Mouse (Mus musculus): ENCODE data around the gene Myocos.
A peak's percentile ranks its signal among the peaks of the same experiment; 100 is the strongest.
"Not testable (repeated sequence)": the region's sequence is repeated elsewhere in the genome, so short reads cannot be mapped to it uniquely, and the experiment has no call there.

Gene Myocos

DNA sequence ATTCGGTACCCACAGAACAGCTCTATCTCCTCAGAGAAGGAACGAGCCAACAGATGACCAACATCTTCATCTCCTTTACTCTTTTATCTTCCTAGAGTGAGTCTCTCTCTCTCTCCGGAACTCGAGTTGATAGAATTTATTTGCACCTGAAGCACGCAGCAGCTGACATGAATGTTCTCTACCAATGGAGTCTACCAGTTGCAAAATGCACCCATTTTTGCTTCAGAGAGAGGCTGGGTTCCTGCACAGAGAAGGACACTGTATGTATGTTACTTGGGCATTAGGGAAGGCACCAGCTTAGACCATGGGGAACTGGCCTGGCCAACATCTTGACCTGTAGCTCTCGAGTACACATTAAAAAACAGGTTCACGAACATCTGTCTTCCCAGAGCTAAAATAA lies at the start of gene Myocos:
Myocos (minus strand) TSS at position 101 of the 400 bp plus-strand sequence.
- DNase-seq (ENCODE audit: low read depth, low spot score): no peak

DNA sequence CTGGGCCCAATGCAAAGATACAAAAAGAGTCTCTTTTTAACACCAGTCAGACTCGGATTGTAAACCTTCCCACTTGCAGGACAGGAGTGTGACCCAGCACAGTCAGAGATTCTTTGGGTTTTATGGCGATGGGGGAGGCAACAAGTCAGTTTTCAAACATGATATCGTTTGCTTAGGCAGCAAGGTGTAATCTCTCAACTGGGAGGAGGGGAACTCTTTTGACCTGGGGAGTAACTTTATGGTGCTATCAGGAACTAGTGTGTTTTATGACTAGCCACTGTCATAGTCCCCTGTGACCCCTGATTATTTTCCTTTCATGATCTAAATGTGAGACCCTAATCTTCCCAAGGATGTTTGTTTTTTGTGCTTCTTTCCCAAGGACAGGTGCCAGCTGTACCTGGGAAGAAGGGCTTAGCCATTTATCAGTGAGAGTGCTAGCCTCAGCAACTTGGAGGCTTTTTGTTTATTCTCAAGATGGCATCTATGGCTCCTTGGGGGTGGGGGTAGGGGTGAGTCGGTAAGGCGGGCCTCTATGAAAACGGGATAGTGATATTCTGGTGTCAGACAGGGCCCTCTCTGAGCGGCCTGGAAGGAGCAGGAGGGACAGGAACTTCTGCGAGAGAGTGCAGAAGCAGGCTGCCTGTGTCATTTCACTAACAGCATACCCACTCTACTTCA lies 42.5 kb upstream of the Myocos start:
- no peak for DNase-seq (ENCODE audit: low read depth, low spot score)

DNA sequence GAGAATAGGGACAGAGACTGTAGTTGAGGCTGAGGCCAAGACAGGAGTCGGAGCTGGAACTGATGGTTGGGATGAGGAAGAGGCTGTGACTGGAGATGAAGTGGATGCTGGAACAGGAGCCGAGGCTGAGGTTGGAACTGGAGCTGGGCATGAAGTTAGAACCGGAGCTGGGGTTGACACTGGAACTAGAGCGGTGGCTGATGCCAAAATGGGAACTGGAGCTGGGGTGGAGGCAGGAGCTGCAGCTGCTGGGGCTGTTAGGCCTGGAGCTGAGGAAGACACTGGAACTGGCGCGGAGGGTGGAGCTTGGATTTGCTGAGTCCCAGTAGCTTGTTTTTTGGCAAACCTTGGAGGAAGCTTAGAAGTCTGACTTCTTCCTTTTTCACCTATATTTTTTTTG lies 39.8 kb upstream of the Myocos start:
- DNase-seq (ENCODE audit: low read depth, low spot score): peak; percentile 6

DNA sequence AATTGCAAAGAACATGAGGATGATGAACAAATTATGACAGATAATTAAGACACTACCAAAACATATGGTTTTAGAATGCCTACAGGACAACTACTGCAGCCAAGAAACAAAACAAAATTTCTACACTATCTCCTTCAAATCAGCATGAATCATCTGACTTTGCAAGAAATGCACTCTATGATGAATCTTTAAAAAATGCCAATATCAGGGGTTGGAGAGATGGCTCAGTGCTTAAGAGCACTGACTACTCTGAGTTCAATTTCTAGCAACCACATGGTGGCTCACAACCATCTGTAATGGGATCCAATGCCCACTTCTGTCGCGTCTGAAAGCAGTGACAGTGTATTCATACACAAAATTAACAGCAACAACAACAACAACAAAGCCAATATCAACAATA lies 35.7 kb upstream of the Myocos start:
- no peak for DNase-seq (ENCODE audit: low read depth, low spot score)

DNA sequence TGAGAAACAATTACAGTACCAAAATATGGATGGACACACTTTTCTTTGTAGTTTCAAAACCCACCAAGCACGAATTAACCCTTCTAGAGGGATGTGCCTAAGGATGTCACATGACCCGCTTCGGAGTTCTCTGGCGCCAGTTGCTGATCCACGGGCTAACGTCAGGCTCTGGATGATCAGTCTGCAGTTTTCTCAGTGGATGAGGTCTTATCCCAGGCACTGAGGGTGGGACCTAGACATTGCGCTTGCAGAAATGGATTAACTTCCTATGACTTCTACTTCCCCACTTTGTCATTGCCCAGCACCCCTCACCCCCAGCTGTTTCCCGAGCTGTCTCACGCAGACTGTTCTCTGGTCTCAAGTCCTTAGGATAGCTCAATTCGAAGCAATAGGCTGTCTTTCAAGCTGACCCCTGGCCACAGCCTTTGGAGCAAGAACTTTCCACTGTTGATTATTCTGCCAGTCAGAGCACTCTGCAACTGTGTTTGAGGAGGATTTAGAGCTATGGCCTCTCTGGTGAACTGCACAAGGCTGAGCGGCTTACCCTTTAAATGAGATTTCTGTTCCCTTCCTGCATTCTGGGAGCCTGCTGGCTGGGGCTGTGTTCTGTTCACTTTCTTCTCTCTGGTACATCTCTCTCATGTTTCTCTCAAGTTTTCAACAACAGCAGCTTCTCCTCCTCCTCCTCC lies 7.6 kb upstream of the Myocos start:
- no peak for DNase-seq (ENCODE audit: low read depth, low spot score)

DNA sequence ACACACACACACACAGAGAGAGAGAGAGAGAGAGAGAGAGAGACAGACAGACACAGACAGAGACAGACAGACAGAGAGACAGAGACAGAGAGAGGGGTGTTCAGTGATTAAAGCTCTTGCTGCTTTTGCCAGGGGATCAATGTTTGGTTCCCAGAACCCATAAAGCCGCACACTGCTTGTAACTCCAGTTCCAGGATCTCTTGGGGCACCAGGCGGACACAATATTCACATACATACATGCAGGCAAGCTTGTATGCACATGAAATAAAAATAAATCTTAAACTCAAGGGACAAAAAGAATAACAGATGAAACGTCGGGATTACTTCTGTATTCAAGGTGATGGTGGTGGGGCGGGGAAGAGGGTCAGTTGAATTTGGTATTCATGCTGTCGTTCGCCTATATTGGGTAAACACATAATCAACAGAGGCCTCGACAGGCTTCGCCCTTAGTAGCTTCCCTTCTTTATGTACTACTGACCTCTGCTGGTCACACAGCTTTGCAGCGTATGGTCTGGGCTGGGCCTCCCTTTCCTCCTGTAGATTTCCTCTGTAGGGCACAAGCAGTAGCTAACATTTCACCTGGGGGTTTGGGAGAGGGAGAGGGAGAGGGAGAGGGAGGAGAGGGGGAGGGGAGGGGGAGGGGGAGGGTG lies 6.9 kb upstream of the Myocos start:
- peak; percentile 58 for DNase-seq (ENCODE audit: low read depth, low spot score)

DNA sequence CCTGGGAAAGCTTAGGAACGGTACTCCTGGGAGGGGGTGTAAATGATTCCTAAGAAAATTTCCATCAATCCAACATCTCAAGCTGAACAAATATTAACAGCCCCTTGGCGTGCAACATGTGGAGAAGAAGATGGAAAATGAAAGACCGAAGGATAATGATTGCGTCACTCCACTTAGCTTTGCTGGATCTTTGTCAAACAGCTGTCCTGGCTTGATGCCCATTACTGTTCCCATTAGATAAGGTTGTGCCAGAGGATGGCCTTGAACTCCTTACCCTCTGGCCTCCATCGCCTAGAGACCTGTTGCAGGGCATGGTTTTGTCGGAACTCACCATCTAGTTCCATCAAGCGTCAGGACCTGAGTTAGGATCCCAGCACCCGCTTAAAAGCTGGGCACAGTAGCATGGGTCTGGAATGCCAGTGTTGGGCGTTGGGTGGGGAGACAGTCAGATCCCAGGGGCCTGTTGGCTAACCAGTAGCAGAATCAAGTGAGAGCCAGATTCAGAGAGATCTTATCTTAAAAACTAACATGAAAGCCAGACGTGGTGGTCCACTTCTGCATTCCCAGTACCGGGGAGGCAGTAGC lies 2.3 kb upstream of the Myocos start:
- no peak for DNase-seq (ENCODE audit: low read depth, low spot score)

DNA sequence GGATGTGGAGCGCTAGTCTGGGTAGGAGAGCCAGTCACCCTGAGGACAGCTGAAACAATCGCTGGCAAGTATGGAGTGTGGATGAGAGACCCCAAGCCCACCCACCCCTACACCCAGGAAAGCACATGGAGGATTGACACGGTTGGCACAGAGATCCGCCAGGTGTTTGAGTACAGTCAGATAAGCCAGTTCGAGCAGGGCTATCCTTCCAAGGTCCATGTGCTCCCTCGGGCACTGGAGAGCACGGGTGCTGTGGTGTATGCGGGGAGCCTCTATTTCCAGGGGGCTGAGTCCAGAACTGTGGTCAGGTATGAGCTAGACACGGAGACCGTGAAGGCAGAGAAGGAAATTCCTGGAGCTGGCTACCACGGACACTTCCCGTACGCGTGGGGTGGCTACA lies 9.6 kb downstream of the Myocos start:
- DNase-seq (ENCODE audit: low read depth, low spot score): no peak

DNA sequence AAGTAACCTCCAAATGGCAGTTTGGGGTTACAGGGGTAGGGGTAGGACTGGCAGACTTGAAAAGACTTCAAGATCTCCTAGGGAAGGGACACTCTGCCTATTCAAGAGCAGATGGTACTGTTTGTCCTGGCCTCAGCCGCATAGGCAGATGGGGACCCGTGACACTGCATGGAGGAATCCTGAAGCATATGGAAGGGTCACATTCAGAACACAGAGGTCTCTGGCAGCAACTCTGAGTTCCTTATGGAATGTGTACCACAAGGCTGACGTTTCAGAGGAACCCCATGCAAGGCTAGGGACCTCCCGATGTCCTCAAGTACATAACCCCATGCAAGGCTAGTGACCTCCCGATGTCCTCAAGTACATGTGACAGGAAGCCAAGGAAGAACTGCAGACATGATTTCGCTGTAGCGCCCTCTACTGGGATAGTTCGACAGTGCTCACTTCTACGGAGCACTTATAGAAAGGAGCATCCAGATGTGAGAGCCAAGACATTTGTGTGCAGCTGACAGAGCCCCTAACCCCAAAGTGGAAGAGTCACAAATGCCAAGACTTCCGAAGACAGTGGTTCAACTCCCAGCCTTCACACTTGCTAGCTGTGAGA lies 11.8 kb downstream of the Myocos start:
- DNase-seq (ENCODE audit: low read depth, low spot score): no peak

DNA sequence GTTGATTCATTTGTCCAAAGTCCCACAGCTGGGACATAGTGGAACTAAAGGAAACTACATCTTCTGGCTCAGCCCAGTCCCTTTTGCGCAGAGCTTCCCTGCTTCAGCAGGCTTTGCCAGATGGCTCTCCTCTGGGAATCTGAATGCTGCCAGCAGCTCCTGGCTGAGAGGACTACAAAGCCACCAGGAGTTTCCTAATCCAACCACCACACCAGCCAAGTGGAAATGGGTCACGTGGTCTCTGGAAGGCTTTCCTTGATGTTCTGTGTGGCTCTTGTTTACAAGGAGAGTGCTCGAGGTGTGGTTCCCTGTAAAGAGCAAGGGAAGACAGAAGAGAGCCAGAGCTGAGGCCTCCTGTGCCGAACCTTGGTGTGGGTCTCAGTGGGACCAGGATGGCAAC lies 14.3 kb downstream of the Myocos start:
- DNase-seq (ENCODE audit: low read depth, low spot score): peak; percentile 58

DNA sequence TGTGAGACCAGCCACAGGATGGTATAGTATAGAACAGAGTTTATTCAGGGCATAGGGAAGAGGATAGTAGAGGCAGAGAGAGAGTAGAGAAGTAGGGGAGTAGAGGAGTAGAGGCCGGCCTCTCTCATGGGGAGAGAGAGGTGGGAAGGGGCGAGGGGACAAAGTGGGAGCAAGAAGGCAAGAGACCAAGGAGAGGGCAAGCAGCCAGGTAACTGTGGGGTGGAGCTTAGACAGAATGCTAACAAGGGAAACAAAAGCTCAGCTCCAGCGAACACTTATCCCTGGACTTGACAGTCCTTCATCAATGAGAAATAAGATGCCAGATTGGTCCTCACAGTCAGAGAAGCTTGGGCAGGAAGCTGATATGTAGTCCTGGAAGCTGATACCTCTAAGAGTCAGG lies 15.4 kb downstream of the Myocos start:
- DNase-seq (ENCODE audit: low read depth, low spot score): no peak

DNA sequence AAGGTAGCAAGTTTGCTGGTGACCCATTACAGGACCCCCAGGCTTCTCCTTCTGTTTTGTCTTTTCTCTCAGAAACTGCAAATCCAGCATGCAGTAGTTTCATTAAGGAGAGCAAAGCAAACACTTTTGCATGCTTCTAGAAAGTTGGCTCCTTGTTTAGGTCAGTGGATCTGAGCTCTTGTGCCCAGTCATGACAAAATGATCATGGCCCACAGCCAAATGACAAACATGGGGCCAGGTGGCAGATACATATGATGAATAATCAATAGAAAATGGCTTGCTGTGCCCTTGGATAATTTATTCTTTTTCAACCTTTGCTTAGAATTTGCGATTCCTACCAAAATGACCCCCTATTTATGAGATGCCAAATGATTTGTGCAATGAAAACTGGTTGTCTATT lies 18.2 kb downstream of the Myocos start:
- DNase-seq (ENCODE audit: low read depth, low spot score): no peak

DNA sequence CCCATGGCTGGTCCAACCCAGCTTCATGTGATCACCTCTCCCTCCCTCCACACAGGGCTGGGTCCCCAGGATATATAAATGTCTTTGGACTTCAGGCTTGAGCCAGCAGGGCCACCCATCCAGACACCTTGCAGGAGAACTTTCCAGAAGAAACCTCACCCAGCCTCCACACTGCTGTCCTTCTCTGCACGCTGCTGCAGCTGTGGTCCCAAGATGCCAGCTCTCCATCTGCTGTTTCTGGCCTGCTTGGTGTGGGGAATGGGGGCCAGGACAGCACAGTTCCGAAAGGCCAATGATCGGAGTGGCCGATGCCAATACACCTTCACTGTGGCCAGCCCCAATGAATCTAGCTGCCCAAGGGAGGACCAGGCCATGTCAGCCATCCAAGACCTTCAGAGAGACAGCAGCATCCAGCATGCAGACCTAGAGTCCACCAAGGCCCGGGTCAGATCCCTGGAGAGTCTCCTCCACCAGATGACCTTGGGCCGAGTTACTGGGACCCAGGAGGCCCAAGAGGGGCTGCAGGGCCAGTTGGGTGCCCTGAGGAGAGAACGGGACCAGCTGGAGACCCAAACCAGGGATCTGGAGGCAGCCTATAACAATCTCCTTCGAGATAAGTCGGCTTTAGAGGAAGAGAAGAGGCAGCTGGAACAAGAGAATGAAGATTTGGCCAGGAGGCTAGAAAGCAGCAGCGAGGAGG lies 18.8 kb downstream of the Myocos start, which contains the start of gene Myoc:
Myoc (plus strand) TSS at position 105 of the 700 bp plus-strand sequence.
- DNase-seq (ENCODE audit: low read depth, low spot score): no peak

DNA sequence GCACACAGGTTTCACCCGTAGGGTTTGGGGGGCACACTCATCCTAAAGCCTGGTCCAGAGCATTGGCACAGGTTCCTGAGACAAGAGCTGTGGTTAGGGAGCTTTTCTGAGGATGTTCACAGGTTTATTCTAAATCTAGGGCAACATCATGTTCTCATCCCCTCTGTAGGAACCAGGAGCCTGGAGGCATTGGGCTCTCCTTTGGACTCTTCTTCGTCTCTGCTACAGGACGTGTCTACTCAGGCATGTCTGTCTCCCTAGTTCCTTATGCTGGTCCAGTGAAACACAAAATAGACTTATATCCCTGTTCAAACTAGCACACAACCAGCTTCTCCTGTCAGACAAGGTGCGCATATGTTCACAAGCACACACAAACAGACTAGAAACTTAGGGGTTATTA lies 19.5 kb downstream of the Myocos start:
- DNase-seq (ENCODE audit: low read depth, low spot score): no peak

DNA sequence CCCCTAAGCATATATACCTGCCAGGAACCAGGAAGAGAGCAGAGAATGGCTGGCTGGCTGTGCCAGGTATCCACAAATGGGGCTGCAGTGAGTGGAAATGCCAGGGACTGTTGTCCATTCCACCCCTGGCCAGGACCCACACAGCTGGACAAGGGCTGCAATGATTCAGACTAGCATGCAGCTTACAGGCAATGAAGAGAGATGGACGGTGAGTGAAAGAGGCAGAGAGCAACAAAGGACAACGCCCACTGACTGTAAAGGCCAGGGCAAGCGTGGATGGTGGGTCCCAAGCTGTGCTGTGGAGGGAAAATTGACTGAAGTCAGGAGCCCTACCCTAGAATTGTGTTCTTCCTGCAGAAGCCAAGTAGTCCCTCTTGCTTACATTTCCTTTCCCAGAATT lies 21.5 kb downstream of the Myocos start:
- DNase-seq (ENCODE audit: low read depth, low spot score): no peak

DNA sequence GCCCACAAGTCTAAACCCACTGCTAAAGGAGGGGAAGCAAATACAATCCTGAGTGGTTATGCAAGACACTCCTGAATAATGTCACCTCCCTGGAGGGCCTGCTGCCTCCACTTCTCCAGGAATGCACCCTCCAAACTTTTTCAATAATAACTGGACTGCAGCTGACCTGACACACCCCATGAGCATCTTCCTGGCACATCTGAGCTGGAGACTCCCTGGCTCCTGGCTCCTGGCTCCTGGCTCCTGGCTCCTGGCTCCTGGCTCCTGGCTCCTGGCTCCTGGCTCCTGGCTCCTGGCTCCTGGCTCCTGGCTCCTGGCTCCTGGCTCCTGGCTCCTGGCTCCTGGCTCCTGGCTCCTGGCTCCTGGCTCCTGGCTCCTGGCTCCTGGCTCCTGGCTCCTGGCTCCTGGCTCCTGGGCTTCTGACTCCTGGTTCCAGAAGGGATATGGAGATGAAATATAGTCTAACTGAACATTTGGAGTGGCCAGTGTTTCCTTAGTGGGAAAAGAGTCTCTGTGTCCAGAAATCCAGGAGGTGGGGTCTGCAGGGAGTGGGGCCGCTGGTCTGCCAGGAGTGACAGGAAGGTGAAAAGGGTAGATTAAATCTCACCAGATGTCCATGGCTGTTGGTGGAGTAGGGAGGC lies 22.6 kb downstream of the Myocos start:
- not testable (repeated sequence) for DNase-seq (ENCODE audit: low read depth, low spot score)

DNA sequence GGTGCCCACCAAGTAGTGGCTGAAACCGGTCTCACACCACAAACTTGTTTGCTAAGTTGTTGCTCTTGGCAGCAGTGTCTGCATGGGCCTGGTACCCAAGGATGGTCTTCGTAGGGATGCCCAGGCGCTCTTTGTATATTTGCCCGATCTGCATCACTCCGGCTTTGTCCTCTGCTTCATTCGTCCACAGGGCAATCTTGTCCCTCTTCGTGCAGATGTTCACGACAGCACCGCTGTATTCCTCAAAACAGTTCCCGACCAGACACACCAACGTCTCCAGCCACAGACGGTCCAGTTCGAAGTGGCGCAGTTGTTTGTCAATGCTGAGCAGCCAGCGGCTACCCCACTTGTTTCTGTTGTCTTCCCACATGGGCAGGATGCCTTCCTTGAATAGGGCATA lies 29.7 kb downstream of the Myocos start:
- not testable (repeated sequence) for DNase-seq (ENCODE audit: low read depth, low spot score)

DNA sequence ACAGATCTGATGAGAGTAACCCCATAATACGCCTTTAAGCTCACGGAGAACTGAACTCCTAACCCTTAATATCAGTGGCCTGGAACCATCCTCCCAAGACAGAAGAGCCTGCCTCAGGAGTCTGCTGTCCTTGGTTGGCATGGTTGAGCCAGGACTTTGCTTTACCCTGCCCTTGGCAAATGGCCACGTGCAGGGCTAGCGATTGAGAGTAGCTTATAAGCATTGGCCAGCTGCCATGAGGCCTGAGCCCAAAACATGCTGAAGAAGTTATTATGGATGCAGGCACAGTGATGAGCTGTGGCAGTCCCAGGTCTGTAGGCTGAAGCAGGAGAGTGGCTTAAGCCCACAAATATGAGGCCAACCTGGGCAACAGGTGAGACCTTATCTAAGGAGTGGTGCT lies 30.2 kb downstream of the Myocos start:
- not testable (repeated sequence) for DNase-seq (ENCODE audit: low read depth, low spot score)

DNA sequence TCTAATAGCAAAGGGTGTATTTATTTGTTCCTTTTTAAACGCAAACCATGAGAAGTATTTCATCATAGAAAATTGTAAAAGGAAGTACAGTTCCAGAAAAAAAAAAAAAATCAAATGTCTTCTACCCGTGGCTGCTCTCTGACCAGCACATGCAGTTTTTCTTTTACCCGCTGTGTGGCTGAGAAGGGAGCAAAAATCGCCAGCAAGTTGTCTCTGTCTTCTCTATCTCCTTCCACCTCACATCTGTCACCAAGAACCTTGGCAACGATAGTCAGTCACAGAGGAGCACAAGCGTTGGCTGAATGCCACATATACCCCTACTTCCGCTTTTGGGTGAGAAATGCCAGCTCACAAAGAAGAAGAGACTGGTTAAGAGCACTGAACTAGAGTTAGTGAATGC lies 32.8 kb downstream of the Myocos start:
- DNase-seq (ENCODE audit: low read depth, low spot score): no peak

DNA sequence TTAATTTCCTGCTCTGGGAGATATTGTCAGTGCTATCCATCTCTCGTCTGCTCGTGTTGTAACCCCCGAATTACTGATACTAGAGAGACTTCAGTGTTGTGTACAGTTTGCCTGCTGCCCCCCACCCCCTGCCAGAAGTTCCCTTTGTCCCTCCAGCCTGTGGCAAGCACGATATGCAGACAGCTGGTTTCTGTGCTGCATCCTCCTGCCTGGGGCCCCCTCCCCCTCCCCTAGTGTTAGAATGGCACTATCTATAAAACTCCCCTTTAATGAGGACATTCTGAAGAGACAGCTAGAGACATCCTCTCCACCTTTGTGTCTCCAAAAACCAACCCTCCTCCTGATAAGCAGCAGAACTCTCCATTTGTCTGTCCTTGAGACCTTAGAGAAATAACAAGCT lies 34.1 kb downstream of the Myocos start:
- no peak for DNase-seq (ENCODE audit: low read depth, low spot score)

DNA sequence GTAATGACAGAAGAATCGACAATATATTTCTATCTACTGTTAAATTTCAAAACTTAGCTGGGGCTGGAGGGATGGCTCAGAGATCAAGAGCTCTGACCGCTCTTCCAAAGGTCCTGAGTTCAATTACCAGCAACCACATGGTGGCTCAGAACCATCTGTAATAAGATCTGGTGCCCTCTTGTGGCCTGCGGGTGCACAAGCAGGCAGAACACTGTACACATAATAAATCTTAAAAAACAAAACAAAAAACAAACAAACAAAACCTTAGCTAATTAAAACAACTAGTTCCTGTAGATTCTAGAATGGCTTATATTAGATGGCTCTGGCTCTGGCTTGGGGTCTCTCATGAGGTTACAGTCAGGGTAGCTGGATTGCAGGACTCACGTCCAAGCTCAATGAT lies 37.5 kb downstream of the Myocos start:
- no peak for DNase-seq (ENCODE audit: low read depth, low spot score)

Data from telencephalon, adult 2 months (tissue).